Mouse (Mus musculus) neural tube, embryonic 14.5 days (tissue): ENCODE data around the gene Ntn5. TPM values are rescaled to one million over a fixed set of nuclear protein-coding genes. Genes with fewer than 3 reads are reported as not detected.

Source experiments
- ATAC-seq: fragments of 200-750 bp; cut with Nextera tagmentation; 2 replicates; pipeline ENCODE4 v1.8.0; 2017; ENCODE audit warnings: low read depth, mild to moderate bottlenecking, moderate TSS enrichment, moderate library complexity
- H3K27ac ChIP-seq: fragments of 300-500 bp; sonication (generic); 2 replicates; pipeline ENCODE4 v1.5.1; 2014; ENCODE audit warnings: low read depth, mild to moderate bottlenecking, control low read depth, low read length, moderate library complexity, mixed read lengths
- H3K27me3 ChIP-seq: fragments of 300-500 bp; sonication (generic); 2 replicates; pipeline ENCODE4 v1.6.1; 2014; ENCODE audit warnings: low read length; ENCODE audit not compliant: control insufficient read depth, insufficient read depth
- H3K36me3 ChIP-seq: fragments of 300-500 bp; sonication (generic); 2 replicates; pipeline ENCODE4 v1.6.1; 2014; ENCODE audit warnings: low read length, mixed read lengths; ENCODE audit not compliant: control insufficient read depth, insufficient read depth
- H3K4me1 ChIP-seq: fragments of 300-500 bp; sonication (generic); 2 replicates; pipeline ENCODE4 v1.6.1; 2014; ENCODE audit warnings: low read length; ENCODE audit not compliant: control insufficient read depth, insufficient read depth
- H3K4me2 ChIP-seq: fragments of 300-500 bp; sonication (generic); 2 replicates; pipeline ENCODE4 v1.6.1; 2014; ENCODE audit warnings: mild to moderate bottlenecking, low read depth, low read length, control low read depth
- H3K4me3 ChIP-seq: fragments of 300-500 bp; sonication (generic); 2 replicates; pipeline ENCODE4 v1.5.1; 2014; ENCODE audit warnings: low read depth, low read length, control low read depth, mixed read lengths
- H3K9ac ChIP-seq: fragments of 300-500 bp; sonication (generic); replicated peaks from 2 replicates; pipeline ENCODE4 v1.6.1; 2014; ENCODE audit warnings: low read depth, mild to moderate bottlenecking, control low read depth, low read length, mixed read lengths
- H3K9me3 ChIP-seq: fragments of 300-500 bp; sonication (generic); 2 replicates; pipeline ENCODE4 v1.6.1; 2016; ENCODE audit warnings: low read length; ENCODE audit not compliant: control insufficient read depth
- WGBS: fragments of 180-500 bp; shearing (Covaris S2); extraction: QIAGEN DNeasy Blood & Tissue Kit; methylation state at CpG from one replicate; pipeline ENCODE4 v1.1.7; 2014; 5-methylcytosine and 5-hydroxymethylcytosine counted together
- polyA plus RNA-seq: library from polyadenylated mRNA; unstranded; fragments of >200 nt; fragmentation: Nextera tagmentation; extraction: Ambion mirVana; gene quantifications from 2 replicates; pipeline ENCODE4 v1.2.1, GENCODE M21; 2014

Ntn5 gene
- polyA plus RNA-seq, 1 experiment from 2014 or later: not detected

- Histone ChIP-seq H3K9me3 (no peaks in the 10 kb centered on the region), H3K36me3 (no peaks in the 10 kb centered on the region), H3K4me2 (peak overlapping the region; percentile 85), H3K4me3 (peak overlapping the region; percentile 22; the same call in 1 of the 2 replicates), H3K4me1 (peaks cover 22% of the 10 kb centered on the region), H3K9ac (no peak overlapping the region), H3K27me3 (peaks cover 7% of the 10 kb centered on the region; the same call in 1 of the 2 replicates), H3K27ac (no peak overlapping the region)
- ATAC-seq: no peak
- 85% methylated on average over 11 of the region's 11 CpGs for WGBS
Measured at GRCm38 (mm10) chr7:45701607-45702006, 17.8 kb downstream of the Ntn5 start.

GRCm38 (mm10) chr7:45702316-45702715 is 18.5 kb downstream of the Ntn5 start:
- Histone ChIP-seq H3K4me2 (no peak overlapping the region), H3K27ac (no peak overlapping the region), H3K27me3 (peaks cover 7% of the 10 kb centered on the region; the same call in 1 of the 2 replicates), H3K9ac (no peak overlapping the region), H3K4me3 (no peak overlapping the region), H3K36me3 (no peaks in the 10 kb centered on the region), H3K9me3 (no peaks in the 10 kb centered on the region), H3K4me1 (peaks cover 23% of the 10 kb centered on the region)
- 96% methylated on average over 11 of the region's 11 CpGs for WGBS
- ATAC-seq: no peak

GRCm38 (mm10) chr7:45702809-45703520 is 19.1 kb downstream of the Ntn5 start:
- H3K9me3 ChIP-seq: no peaks in the 10 kb centered on the region
- H3K9ac ChIP-seq: no peak overlapping the region
- H3K4me2 ChIP-seq: peak overlapping the region; percentile 93
- no peak overlapping the region for H3K4me3 ChIP-seq
- 90% methylated on average over 17 of the region's 17 CpGs for WGBS
- H3K27me3 ChIP-seq: peaks cover 7% of the 10 kb centered on the region; the same call in 1 of the 2 replicates
- no peaks in the 10 kb centered on the region for H3K36me3 ChIP-seq
- H3K27ac ChIP-seq: no peak overlapping the region
- no peak for ATAC-seq
- H3K4me1 ChIP-seq: peaks cover 24% of the 10 kb centered on the region

- H3K27me3 ChIP-seq: peaks cover 4% of the 10 kb centered on the region; the same call in 1 of the 2 replicates
- no peaks in the 10 kb centered on the region for H3K36me3 ChIP-seq
- ATAC-seq: no peak
- 37% methylated on average over 12 of the region's 12 CpGs for WGBS
- H3K4me3 ChIP-seq: peak overlapping the region; percentile 31
- peaks cover 30% of the 10 kb centered on the region for H3K4me1 ChIP-seq
- H3K4me2 ChIP-seq: peak overlapping the region; percentile 93
- peak overlapping the region; percentile 73 for H3K27ac ChIP-seq
- peak overlapping the region; percentile 13; the same call in 1 of the 2 replicates for H3K9ac ChIP-seq
- no peaks in the 10 kb centered on the region for H3K9me3 ChIP-seq
Measured at GRCm38 (mm10) chr7:45703521-45704033, 19.8 kb downstream of the Ntn5 start.

GRCm38 (mm10) chr7:45704046-45704559 is 20.3 kb downstream of the Ntn5 start:
- H3K9me3 ChIP-seq: no peaks in the 10 kb centered on the region
- H3K27me3 ChIP-seq: peaks cover 4% of the 10 kb centered on the region; the same call in 1 of the 2 replicates
- 1% methylated on average over 13 of the region's 13 CpGs for WGBS
- H3K9ac ChIP-seq: peak overlapping the region; percentile 47
- H3K4me3 ChIP-seq: peak overlapping the region; percentile 31
- peak overlapping the region; percentile 93 for H3K4me2 ChIP-seq
- ATAC-seq: peak; percentile 44
- H3K27ac ChIP-seq: peak overlapping the region; percentile 73
- H3K4me1 ChIP-seq: peaks cover 35% of the 10 kb centered on the region
- H3K36me3 ChIP-seq: no peaks in the 10 kb centered on the region

GRCm38 (mm10) chr7:45704730-45705442 is 21.1 kb downstream of the Ntn5 start, which contains the start of gene Dbp:
Gene Dbp, plus strand, starts transcription at chr7:45705088.
- Histone ChIP-seq H3K4me2 (peak within 1 kb of the TSS; percentile 93), H3K27me3 (no peaks in the 10 kb centered on the region), H3K4me1 (peaks cover 43% of the 10 kb centered on the region), H3K9me3 (no peaks in the 10 kb centered on the region), H3K4me3 (peak within 1 kb of the TSS; percentile 48), H3K36me3 (no peaks in the 10 kb centered on the region), H3K27ac (peak within 1 kb of the TSS; percentile 73), H3K9ac (peak within 1 kb of the TSS; percentile 47)
- peak; percentile 84 for ATAC-seq
- WGBS: under 1% methylated on average over 36 of the region's 36 CpGs

GRCm38 (mm10) chr7:45705443-45705864 is 21.6 kb downstream of the Ntn5 start:
- ATAC-seq: no peak
- peak overlapping the region; percentile 48 for H3K4me3 ChIP-seq
- H3K36me3 ChIP-seq: peaks cover 3% of the 10 kb centered on the region
- peak overlapping the region; percentile 32; the same call in 1 of the 2 replicates for H3K9ac ChIP-seq
- H3K9me3 ChIP-seq: no peaks in the 10 kb centered on the region
- peak overlapping the region; percentile 93 for H3K4me2 ChIP-seq
- H3K27me3 ChIP-seq: no peaks in the 10 kb centered on the region
- H3K27ac ChIP-seq: peak overlapping the region; percentile 41; the same call in 1 of the 2 replicates
- peaks cover 40% of the 10 kb centered on the region for H3K4me1 ChIP-seq
- WGBS: under 1% methylated on average over 21 of the region's 21 CpGs

GRCm38 (mm10) chr7:45705873-45706281 is 22.1 kb downstream of the Ntn5 start:
- Histone ChIP-seq H3K4me1 (peaks cover 40% of the 10 kb centered on the region), H3K9me3 (no peaks in the 10 kb centered on the region), H3K4me2 (peak overlapping the region; percentile 93), H3K27me3 (no peaks in the 10 kb centered on the region), H3K9ac (peak overlapping the region; percentile 32; the same call in 1 of the 2 replicates), H3K36me3 (peaks cover 7% of the 10 kb centered on the region), H3K4me3 (peak overlapping the region; percentile 48), H3K27ac (no peak overlapping the region)
- WGBS: 0% methylated on average over 7 of the region's 7 CpGs
- no peak for ATAC-seq
